Mouse (Mus musculus) Patski (cell line): ENCODE results near the gene Aldh1a3. TPM values are rescaled to one million over a fixed set of nuclear protein-coding genes. Genes with fewer than 3 reads are reported as not detected.

Experiments used
- ATAC-seq: fragments of 100-300 bp; one replicate; pipeline ENCODE4 v1.8.0; 2021
- CTCF ChIA-PET: fragments of 350-600 bp; sonication (Branson Sonifier 250); formaldehyde crosslinking; loops from one replicate; lab custom pipeline; 2022; ENCODE audit warnings: inconsistent platforms; lab: Charles Lee
- POLR2A ChIA-PET: fragments of 350-600 bp; sonication (Branson Sonifier 250); formaldehyde crosslinking; loops from one replicate; lab custom pipeline; 2022; ENCODE audit warnings: antibody characterized with exemption, inconsistent platforms; lab: Charles Lee
- DNase-seq: peaks from one replicate; pipeline ENCODE4 v3.0.0-alpha.2; 2011; ENCODE audit warnings: low read depth, low spot score
- H3K27me3 ChIP-seq: fragments of 371-371 bp; one replicate; pipeline ENCODE4 v1.5.1; 2021
- CTCF ChIP-seq: fragments of 100-300 bp; IDR thresholded peaks from one replicate; pipeline ENCODE4 v1.5.1; 2021
- in situ Hi-C: fragments of 300-500 bp; cut with MboI; formaldehyde crosslinking; loops from 3 replicates; pipeline ENCODE4 v1.11.1; 2018; ENCODE audit warnings: low pct_unique_long_range_greater_than_20kb, mixed read lengths
- polyA plus RNA-seq: library from polyadenylated mRNA; unstranded; gene quantifications from one replicate; pipeline ENCODE4 v1.2.3, GENCODE M21; 2021

The Aldh1a3 gene
- polyA plus RNA-seq, 1 experiment from 2014 or later, result 0.37 TPM

- no peaks in the 10 kb centered on the region for H3K27me3 ChIP-seq
- CTCF ChIA-PET, result no interaction called here
- no peak for TF ChIP-seq CTCF
- in situ Hi-C loops, result no loop called here
- DNase-seq (no peak), ATAC-seq (no peak)
- POLR2A ChIA-PET, result interaction anchor here (0.6 kb wide), 1 partner anchor 908 kb away, joined by 8 read pairs; no protein-coding TSS in a partner anchor
These were observed 68.9 kb downstream of the Aldh1a3 start for GRCm38 (mm10) chr7:66358461-66358860.

GRCm38 (mm10) chr7:66355791-66356522 lies 71.4 kb downstream of the Aldh1a3 start:
- H3K27me3 ChIP-seq, result no peaks in the 10 kb centered on the region
- POLR2A ChIA-PET, result no interaction called here
- ATAC-seq (no peak), DNase-seq (no peak)
- in situ Hi-C loops, result no loop called here
- no peak for TF ChIP-seq CTCF
- CTCF ChIA-PET, result interaction anchor here (0.7 kb wide), 1 partner anchor 14 kb away, joined by 3 read pairs; no protein-coding TSS in a partner anchor

GRCm38 (mm10) chr7:66354911-66355310 lies 72.4 kb downstream of the Aldh1a3 start:
- DNase-seq (no peak), ATAC-seq (no peak)
- ChIA-PET CTCF (no interaction called here), POLR2A (interaction anchor here (0.6 kb wide), 1 partner anchor 33 kb away, joined by 3 read pairs; the partner anchor contains the start of gene Lrrk1)
- in situ Hi-C loops, result no loop called here
- no peaks in the 10 kb centered on the region for H3K27me3 ChIP-seq
- no peak for TF ChIP-seq CTCF

- no peaks in the 10 kb centered on the region for H3K27me3 ChIP-seq
- ChIA-PET POLR2A (no interaction called here), CTCF (interaction anchor here (2.7 kb wide), 1 partner anchor 8 kb away, joined by 9 read pairs; no protein-coding TSS in a partner anchor)
- no peak for TF ChIP-seq CTCF
- in situ Hi-C loops, result no loop called here
- DNase-seq (no peak), ATAC-seq (no peak)
These were observed 76.2 kb downstream of the Aldh1a3 start for GRCm38 (mm10) chr7:66351074-66351473.

GRCm38 (mm10) chr7:66349670-66350069 lies 77.6 kb downstream of the Aldh1a3 start:
- DNase-seq (no peak), ATAC-seq (no peak)
- no peaks in the 10 kb centered on the region for H3K27me3 ChIP-seq
- ChIA-PET CTCF (interaction anchor here (0.8 kb wide), 1 partner anchor 26 kb away, joined by 3 read pairs; no protein-coding TSS in a partner anchor), POLR2A (no interaction called here)
- in situ Hi-C loops, result no loop called here
- no peak for TF ChIP-seq CTCF

- ChIA-PET POLR2A (no interaction called here), CTCF (interaction anchor here (0.8 to 1.6 kb wide), 3 partner anchors 16 to 31 kb away, joined by 3 to 4 read pairs (median 3); no protein-coding TSS in a partner anchor)
These were observed 78.7 kb downstream of the Aldh1a3 start for GRCm38 (mm10) chr7:66348588-66348987.

GRCm38 (mm10) chr7:66346959-66347663 lies 80.2 kb downstream of the Aldh1a3 start:
- no peak for DNase-seq
- ChIA-PET CTCF (interaction anchor here (0.7 to 1.1 kb wide), 3 partner anchors 11 to 42 kb away, joined by 3 to 5 read pairs (median 3); no protein-coding TSS in a partner anchor), POLR2A (interaction anchor here (0.7 to 1.6 kb wide), 2 partner anchors 12 to 41 kb away, joined by 4 to 7 read pairs; partner anchors contain the start of gene Lrrk1)
- TF ChIP-seq CTCF, result no peak
- in situ Hi-C loops, result no loop called here
- H3K27me3 ChIP-seq, result no peaks in the 10 kb centered on the region
- ATAC-seq, result no peak

More at GRCm38 (mm10) chr7:66348588-66348987, 78.7 kb downstream of the Aldh1a3 start:
- H3K27me3 ChIP-seq, result no peaks in the 10 kb centered on the region
- no peak for TF ChIP-seq CTCF
- in situ Hi-C loops, result no loop called here
- no peak for DNase-seq
- no peak for ATAC-seq

- DNase-seq, result no peak
- no peak for TF ChIP-seq CTCF
- no peak for ATAC-seq
- in situ Hi-C loops, result no loop called here
- CTCF ChIA-PET, result interaction anchor here (0.7 to 7.2 kb wide), 12 partner anchors 9 to 321 kb away, joined by 3 to 82 read pairs (median 6); partner anchors contain the start of genes Gm10974 and Lrrk1
- POLR2A ChIA-PET, result interaction anchor here (0.6 to 1.6 kb wide), 4 partner anchors 9 to 1679 kb away, joined by 3 to 6 read pairs (median 4); partner anchors contain the start of gene Lrrk1
- H3K27me3 ChIP-seq, result no peaks in the 10 kb centered on the region
These were observed 84.0 kb downstream of the Aldh1a3 start for GRCm38 (mm10) chr7:66343307-66343706.

GRCm38 (mm10) chr7:66342831-66343230 lies 84.5 kb downstream of the Aldh1a3 start:
- ATAC-seq, result no peak
- TF ChIP-seq CTCF, result no peak
- no peaks in the 10 kb centered on the region for H3K27me3 ChIP-seq
- ChIA-PET CTCF (interaction anchor here (0.7 to 7.2 kb wide), 13 partner anchors 9 to 322 kb away, joined by 3 to 82 read pairs (median 7); partner anchors contain the start of genes Gm10974 and Lrrk1), POLR2A (interaction anchor here (0.7 to 1.6 kb wide), 4 partner anchors 21 to 1679 kb away, joined by 3 to 5 read pairs (median 4); partner anchors contain the start of gene Lrrk1)
- in situ Hi-C loops, result no loop called here
- no peak for DNase-seq

GRCm38 (mm10) chr7:66342323-66342722 lies 85.0 kb downstream of the Aldh1a3 start:
- peak; percentile 71 for TF ChIP-seq CTCF
- in situ Hi-C loops, result no loop called here
- ChIA-PET POLR2A (interaction anchor here (0.7 to 1.6 kb wide), 4 partner anchors 22 to 1680 kb away, joined by 3 to 5 read pairs (median 4); partner anchors contain the start of gene Lrrk1), CTCF (interaction anchor here (0.7 to 7.2 kb wide), 14 partner anchors 8 to 322 kb away, joined by 3 to 82 read pairs (median 3); partner anchors contain the start of genes Gm10974 and Lrrk1)
- no peaks in the 10 kb centered on the region for H3K27me3 ChIP-seq
- DNase-seq (no peak), ATAC-seq (no peak)

Other genes with a start within 250 kb of the Aldh1a3 start
- not detected for gene Gm10974, start 61.6 kb downstream of the Aldh1a3 start, polyA plus RNA-seq
- 33.0 TPM for gene Lrrk1, start 39.2 kb downstream of the Aldh1a3 start, polyA plus RNA-seq